Mouse (Mus musculus) intestine, postnatal 0 days (tissue): Measurements from ENCODE around the gene Itga2. TPM values are rescaled to one million over a fixed set of nuclear protein-coding genes. Genes with fewer than 3 reads are reported as not detected.

Experiments
- ATAC-seq: fragments of 200-750 bp; cut with Nextera tagmentation; 2 replicates; pipeline ENCODE4 v1.8.0; 2017; ENCODE audit warnings: mild to moderate bottlenecking, moderate TSS enrichment, moderate library complexity
- H3K27ac ChIP-seq: fragments of 300-500 bp; sonication (generic); 2 replicates; pipeline ENCODE4 v1.5.1; 2014; ENCODE audit warnings: mild to moderate bottlenecking, low read depth, low read length, moderate library complexity
- H3K27me3 ChIP-seq: fragments of 300-500 bp; sonication (generic); replicated peaks from 2 replicates; pipeline ENCODE4 v1.6.1; 2014; ENCODE audit warnings: low read length, mixed read lengths; ENCODE audit not compliant: control insufficient read depth, insufficient read depth
- H3K36me3 ChIP-seq: fragments of 300-500 bp; sonication (generic); 2 replicates; pipeline ENCODE4 v1.6.1; 2014; ENCODE audit warnings: mild to moderate bottlenecking, moderate library complexity; ENCODE audit not compliant: control insufficient read depth, insufficient read depth
- H3K4me1 ChIP-seq: fragments of 300-500 bp; sonication (generic); replicated peaks from 2 replicates; pipeline ENCODE4 v1.6.1; 2014; ENCODE audit warnings: antibody characterized with exemption, low read length, mixed read lengths; ENCODE audit not compliant: control insufficient read depth, insufficient read depth
- H3K4me2 ChIP-seq: fragments of 300-500 bp; sonication (generic); replicated peaks from 2 replicates; pipeline ENCODE4 v1.6.1; 2014; ENCODE audit warnings: low read depth, mild to moderate bottlenecking, moderate library complexity
- H3K4me3 ChIP-seq: fragments of 300-500 bp; sonication (generic); 2 replicates; pipeline ENCODE4 v1.5.1; 2014; ENCODE audit warnings: low read depth, low read length
- H3K9ac ChIP-seq: fragments of 300-500 bp; sonication (generic); 2 replicates; pipeline ENCODE4 v1.6.1; 2014; ENCODE audit warnings: mild to moderate bottlenecking, low read depth, low read length
- H3K9me3 ChIP-seq: fragments of 300-500 bp; sonication (generic); 2 replicates; pipeline ENCODE4 v1.6.1; 2016; ENCODE audit warnings: mixed run types; ENCODE audit not compliant: control insufficient read depth
- CTCF ChIP-seq: sonication (generic); IDR thresholded peaks from 2 replicates; pipeline ENCODE4 v1.5.1; 2016; ENCODE audit warnings: low read depth, mild to moderate bottlenecking, control low read depth, antibody characterized with exemption, moderate library complexity
- WGBS: fragments of 180-500 bp; shearing (Covaris S2); extraction: QIAGEN DNeasy Blood & Tissue Kit; methylation state at CpG from one replicate; pipeline ENCODE4 v1.1.7; 2014; 5-methylcytosine and 5-hydroxymethylcytosine counted together
- polyA plus RNA-seq: library from polyadenylated mRNA; unstranded; fragments of >200 nt; fragmentation: Nextera tagmentation; extraction: Ambion mirVana; gene quantifications from 2 replicates; pipeline ENCODE4 v1.2.1, GENCODE M21; 2015

The Itga2 gene
- polyA plus RNA-seq, 1 experiment from 2014 or later = 4.8 TPM

DNA sequence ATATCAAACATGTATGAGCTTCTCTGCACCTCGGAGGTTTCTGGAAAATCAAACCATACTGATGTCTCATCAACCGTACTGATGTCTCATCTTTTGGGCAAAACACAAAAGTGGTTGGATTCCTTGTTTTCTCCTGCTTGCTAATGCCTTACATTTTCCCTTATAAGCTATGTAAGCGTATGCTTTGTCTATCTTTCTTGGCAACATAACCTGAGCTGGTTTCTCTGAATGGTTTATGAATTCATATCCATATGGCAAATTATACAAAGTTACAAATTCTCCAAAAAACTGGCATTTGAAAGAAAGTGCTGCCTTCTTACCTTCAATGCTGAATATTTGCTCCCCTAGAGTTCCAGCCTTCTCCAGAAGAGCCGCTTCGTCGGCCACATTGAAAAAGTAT is 57.2 kb downstream of the Itga2 start:
- no peak for ATAC-seq
- no peak overlapping the region for H3K4me3 ChIP-seq
- H3K4me1 ChIP-seq = no peaks in the 10 kb centered on the region
- no peaks in the 10 kb centered on the region for H3K9me3 ChIP-seq
- no peak overlapping the region for H3K27ac ChIP-seq
- H3K4me2 ChIP-seq = no peak overlapping the region
- H3K9ac ChIP-seq = no peak overlapping the region
- H3K27me3 ChIP-seq = no peaks in the 10 kb centered on the region
- no peak for TF ChIP-seq CTCF
- 0 out of 2 replicates have a peak, but pooled peaks cover 16% of the 10 kb centered on the region for H3K36me3 ChIP-seq
- WGBS = 85% methylated on average over 6 of the region's 6 CpGs

DNA sequence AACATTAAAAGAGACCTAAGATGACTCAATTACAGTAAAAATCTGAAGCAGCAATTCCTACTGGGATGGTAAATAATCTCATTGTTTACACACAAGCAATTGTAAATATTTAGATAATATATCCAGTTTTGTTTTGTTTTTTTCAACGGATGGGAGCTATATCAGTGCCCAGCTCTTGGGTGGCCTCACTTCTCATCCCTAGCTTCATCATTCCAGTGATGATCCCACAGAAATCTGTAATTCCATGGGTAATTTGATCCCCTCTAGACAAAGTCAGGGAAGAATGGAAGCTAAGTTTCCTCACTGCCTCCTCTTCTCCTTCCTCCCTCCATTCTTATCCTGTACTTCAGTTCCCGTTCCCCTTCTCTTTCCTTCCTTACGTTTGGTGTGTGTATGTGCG is 74.4 kb downstream of the Itga2 start:
- H3K4me3 ChIP-seq = no peak overlapping the region
- 79% methylated on average over 4 of the region's 4 CpGs for WGBS
- no peak overlapping the region for H3K9ac ChIP-seq
- no peaks in the 10 kb centered on the region for H3K27me3 ChIP-seq
- no peaks in the 10 kb centered on the region for H3K9me3 ChIP-seq
- no peak for TF ChIP-seq CTCF
- ATAC-seq = no peak
- no peak overlapping the region for H3K4me2 ChIP-seq
- no peak overlapping the region for H3K27ac ChIP-seq
- H3K4me1 ChIP-seq = 0 out of 2 replicates have a peak, but pooled peaks cover 1% of the 10 kb centered on the region
- 0 out of 2 replicates have a peak, but pooled peaks cover 22% of the 10 kb centered on the region for H3K36me3 ChIP-seq

DNA sequence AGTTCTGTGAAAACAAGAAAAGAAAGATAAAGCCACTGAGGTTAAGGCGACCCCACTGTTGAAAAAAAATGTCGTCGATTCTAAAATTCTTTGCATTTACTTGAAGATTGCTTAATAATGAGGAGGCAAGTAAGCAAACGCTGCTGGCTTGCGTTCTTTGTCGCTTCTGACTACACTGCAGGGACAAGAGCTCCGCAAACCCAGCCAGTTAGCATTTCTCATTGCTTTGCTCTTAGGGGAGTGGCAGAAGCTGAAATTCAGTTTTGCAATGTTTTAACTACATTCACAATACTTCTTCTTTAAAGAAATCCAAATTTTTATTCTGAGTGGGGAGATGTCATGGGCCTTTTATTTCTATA is 75.7 kb downstream of the Itga2 start:
- Histone ChIP-seq H3K4me1 (0 out of 2 replicates have a peak, but pooled peaks cover 3% of the 10 kb centered on the region), H3K4me2 (no peak overlapping the region), H3K36me3 (0 out of 2 replicates have a peak, but pooled peaks cover 14% of the 10 kb centered on the region), H3K9ac (no peak overlapping the region), H3K27ac (no peak overlapping the region), H3K27me3 (no peaks in the 10 kb centered on the region), H3K9me3 (no peaks in the 10 kb centered on the region), H3K4me3 (no peak overlapping the region)
- no peak for ATAC-seq
- no peak for TF ChIP-seq CTCF
- 44% methylated on average over 7 of the region's 7 CpGs for WGBS

DNA sequence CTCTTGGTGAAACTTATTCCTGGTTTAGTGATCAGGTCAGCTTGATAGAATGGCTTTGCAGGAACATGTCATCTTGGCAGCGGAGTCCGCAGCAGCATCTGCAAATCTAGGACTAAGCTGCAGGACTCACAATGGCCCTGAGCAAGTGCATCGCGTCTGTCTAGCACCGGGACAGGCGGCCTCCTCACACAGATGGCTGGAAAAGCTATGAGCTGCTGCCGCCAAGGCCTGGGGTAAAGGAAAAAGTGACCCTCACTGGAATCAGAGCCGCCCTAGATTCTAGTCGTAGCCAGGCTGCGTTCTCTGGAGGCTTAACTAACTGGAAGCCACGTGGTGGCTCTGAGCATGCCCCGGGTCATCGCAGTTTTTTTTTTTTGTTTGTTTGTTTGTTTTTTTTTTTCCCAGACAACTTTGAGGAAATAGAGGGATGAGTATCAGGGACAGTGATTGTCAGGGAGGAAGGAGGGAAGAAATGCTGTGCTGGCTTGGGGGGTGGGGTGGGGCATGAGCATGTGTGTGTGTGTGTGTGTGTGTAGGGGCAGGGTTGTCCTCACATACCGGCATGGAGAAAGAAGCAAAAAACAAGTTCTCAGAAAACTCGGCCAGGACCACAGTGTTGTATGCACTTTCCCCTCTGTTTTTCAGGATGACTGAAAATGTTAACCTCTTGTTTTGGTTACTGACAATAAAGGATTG is 76.2 kb downstream of the Itga2 start:
- no peak for TF ChIP-seq CTCF
- H3K36me3 ChIP-seq = 0 out of 2 replicates have a peak, but pooled peaks cover 14% of the 10 kb centered on the region
- WGBS = 48% methylated on average over 15 of the region's 15 CpGs
- H3K27me3 ChIP-seq = no peaks in the 10 kb centered on the region
- H3K9me3 ChIP-seq = no peaks in the 10 kb centered on the region
- H3K4me3 ChIP-seq = no peak overlapping the region
- no peak overlapping the region for H3K4me2 ChIP-seq
- ATAC-seq = no peak
- no peak overlapping the region for H3K9ac ChIP-seq
- no peak overlapping the region for H3K27ac ChIP-seq
- 0 out of 2 replicates have a peak, but pooled peaks cover 3% of the 10 kb centered on the region for H3K4me1 ChIP-seq

DNA sequence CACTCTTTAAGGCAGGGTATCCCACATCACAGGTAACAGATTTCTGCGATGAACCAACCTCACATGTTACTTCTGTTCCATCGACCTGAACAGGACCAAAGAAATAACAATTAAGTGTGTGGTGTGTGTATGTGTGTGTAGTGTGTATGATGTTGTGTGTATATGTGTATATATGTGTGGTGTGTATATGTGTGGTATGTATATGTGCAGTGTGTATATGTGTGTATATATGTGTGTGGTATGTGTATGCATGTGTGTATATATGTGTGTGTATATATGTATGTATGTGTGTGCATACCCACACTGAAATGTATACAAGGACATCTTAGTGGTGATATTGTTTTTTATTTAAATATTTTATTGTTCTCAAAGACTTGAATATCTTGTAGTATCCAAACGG is 77.5 kb downstream of the Itga2 start:
- no peak overlapping the region for H3K9ac ChIP-seq
- H3K9me3 ChIP-seq = no peaks in the 10 kb centered on the region
- no peak overlapping the region for H3K4me3 ChIP-seq
- H3K4me1 ChIP-seq = 0 out of 2 replicates have a peak, but pooled peaks cover 3% of the 10 kb centered on the region
- TF ChIP-seq CTCF = no peak
- 0 out of 2 replicates have a peak, but pooled peaks cover 13% of the 10 kb centered on the region for H3K36me3 ChIP-seq
- ATAC-seq = no peak
- H3K4me2 ChIP-seq = no peak overlapping the region
- WGBS = 94% methylated on average over 3 of the region's 3 CpGs
- H3K27ac ChIP-seq = no peak overlapping the region
- no peaks in the 10 kb centered on the region for H3K27me3 ChIP-seq

DNA sequence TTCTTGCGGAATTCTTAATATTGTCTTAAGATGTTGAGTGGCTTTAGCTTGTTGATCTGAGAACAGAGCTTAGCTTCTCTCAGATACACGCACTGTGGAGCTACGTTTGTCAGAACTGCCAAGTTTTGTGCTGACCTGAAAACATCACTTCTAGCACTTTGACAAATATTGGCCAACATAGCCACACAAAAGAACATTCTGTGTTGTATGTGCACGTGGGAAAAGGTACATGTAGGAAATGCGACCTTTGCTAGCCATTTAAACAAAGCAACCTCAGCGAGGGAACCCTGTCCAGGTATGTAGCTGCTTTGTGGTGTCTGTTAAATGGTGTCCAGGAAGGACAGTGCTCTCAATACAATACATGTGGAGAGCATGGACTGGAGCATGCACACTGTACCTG is 77.9 kb downstream of the Itga2 start:
- Histone ChIP-seq H3K9ac (no peak overlapping the region), H3K4me2 (no peak overlapping the region), H3K27ac (no peak overlapping the region), H3K4me1 (0 out of 2 replicates have a peak, but pooled peaks cover 3% of the 10 kb centered on the region), H3K27me3 (no peaks in the 10 kb centered on the region), H3K36me3 (peaks cover 14% of the 10 kb centered on the region), H3K9me3 (no peaks in the 10 kb centered on the region), H3K4me3 (no peak overlapping the region)
- TF ChIP-seq CTCF = no peak
- 86% methylated on average over 6 of the region's 6 CpGs for WGBS
- no peak for ATAC-seq
